Mouse (Mus musculus): ENCODE data around the gene Ube2l3.
"Not testable (repeated sequence)": the region's sequence is repeated elsewhere in the genome, so short reads cannot be mapped to it uniquely, and the experiment has no call there.

Gene Ube2l3

DNA sequence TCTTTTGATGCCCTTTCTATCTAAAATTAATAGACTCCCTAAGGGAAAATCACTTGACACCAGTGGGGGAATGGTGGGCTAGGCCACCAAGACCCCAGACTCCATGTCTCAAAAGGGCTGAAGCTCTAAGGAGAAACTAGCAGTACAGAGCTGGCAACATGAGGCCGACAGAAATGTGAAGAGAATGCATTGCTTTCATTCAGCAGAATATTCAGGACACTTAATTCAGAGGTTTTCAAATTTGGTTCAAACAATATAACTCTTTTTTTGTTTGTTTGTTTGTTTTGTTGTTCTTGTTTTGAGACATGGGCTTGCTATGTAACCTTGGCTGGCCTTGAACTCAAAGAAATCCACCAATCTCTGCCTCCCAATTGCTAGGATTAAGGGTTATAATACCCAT, at the start of gene Ube2l3:
Gene Ube2l3, minus strand, starts transcription at position 101 of the 400 bp plus-strand sequence.
- DNase-seq: no peak

DNA sequence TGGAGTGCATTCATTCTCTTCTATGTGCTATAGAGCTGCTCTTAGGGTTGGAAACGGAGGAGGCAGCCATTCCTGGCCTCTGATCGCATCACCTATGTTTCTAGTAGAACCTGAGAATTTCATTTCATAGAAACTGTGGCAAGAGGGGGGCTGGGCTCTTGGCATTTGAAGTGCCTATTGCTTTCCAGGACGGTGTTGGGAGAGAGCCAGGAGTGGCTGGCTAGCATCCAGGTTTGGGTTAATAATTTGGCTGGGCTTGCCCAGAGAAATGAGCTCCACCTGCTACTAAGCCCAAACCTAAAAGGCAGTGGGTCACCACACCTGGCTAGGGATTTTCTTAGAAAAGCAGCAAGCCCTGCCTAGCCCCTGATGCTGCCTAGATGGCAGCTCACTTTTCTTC, 49.1 kb upstream of the Ube2l3 start:
- peak; percentile 93 for DNase-seq

DNA sequence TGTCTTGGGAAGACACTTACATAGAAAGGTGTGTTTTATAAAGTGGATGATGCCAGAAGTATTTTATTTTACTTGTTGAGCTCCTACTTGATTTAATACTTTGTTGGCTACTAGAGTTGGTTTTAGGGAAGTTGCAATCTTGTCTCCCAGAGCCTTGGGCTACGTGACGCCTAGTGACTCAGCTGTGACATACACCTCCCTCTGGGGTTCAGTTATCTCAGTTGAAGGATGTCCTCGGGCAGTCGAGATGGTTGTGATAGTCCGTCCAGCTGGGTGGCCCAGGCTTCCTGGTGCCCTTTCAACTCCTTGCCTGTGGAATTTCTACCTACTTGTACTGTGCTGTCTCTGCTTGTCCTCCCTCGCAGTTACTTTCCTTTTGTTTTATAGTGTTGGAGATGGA, 46.7 kb upstream of the Ube2l3 start:
- no peak for DNase-seq

- DNase-seq: peak; percentile 82
These were observed 45.3 kb upstream of the Ube2l3 start for GRCm38 (mm10) chr16:17247727-17248126.

- no peak for DNase-seq
These were observed 42.5 kb upstream of the Ube2l3 start for GRCm38 (mm10) chr16:17244996-17245395.

DNA sequence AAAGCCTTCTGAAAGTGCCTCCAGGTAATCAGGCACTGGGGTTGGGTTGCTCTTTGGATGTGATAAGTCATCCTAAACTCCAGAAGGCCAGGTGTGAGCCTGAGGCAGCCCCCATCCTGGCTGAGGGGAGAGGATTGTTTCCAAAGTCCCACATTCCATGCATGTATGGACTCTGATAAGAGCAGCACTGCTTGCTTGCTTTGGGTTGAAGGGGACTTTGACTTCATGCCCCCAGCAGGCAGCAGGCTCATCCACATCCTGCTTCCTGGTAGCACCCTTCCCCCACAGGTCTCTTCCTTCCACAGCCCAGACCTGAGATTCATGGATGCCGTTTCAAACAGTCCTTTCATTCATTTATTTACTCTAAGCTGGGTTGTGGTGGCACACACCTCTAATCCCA, 41.3 kb upstream of the Ube2l3 start:
- no peak for DNase-seq

DNA sequence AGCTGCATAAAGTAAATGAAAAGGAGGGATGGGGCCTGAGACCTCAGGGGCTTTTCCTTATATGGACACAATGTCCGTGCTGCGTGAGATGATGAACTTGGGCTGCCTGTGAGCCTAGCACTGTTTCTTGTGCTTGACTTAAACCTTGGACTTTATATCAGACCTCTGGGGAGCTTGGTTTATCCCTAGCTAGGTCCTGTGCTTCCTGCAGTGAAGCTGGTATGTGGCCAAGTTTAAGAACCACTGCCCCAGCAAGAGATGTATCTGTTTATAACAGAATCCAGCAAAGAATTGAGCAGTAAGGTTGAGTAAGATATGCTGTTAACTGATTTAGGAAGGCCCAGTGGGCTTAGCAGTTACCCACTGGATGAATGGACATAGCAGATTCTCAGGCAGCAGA, 37.0 kb upstream of the Ube2l3 start:
- peak; percentile 51 for DNase-seq

GRCm38 (mm10) chr16:17237634-17238033, 35.2 kb upstream of the Ube2l3 start:
- DNase-seq: no peak

DNA sequence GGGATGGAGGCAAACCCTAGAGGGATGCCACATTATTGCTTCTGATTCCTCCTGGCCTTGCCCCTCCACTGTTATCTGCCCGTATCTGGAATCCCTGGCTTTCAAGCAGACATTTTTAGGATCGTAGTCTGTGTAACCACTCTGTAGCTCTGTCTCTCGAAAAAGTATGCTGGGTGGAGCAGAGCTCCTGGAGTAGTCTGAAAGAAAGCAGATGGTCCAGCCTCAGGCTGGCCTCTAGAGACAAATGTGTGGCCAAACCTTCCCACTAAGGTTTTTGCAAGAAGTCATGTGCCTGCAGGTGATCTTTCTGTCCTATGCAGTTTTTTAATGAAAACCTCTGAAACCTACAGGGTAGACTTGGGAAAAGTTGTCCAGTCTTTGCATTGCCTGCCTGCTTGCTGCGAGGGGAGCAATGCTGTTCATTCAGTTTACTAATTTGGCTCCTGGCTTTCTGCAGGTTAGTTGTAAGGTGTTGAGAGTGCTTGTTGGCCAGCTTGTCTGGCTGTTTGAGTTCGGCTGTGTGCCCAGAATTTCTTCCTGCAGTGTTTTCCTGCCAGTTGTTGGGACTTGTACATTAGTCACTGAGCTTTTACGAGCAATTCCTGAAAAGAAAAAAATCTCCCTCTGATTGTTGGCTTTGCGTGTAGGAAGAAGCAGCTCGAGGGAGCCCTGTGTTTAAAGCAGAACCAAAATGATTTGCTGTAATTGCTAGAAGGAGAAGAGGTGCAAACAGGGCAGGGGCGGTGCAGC, 32.6 kb upstream of the Ube2l3 start:
- DNase-seq: peak; percentile 69

- no peak for DNase-seq
These were observed 32.0 kb upstream of the Ube2l3 start for GRCm38 (mm10) chr16:17234499-17234895.

GRCm38 (mm10) chr16:17233702-17234498, 31.5 kb upstream of the Ube2l3 start:
- DNase-seq: no peak

GRCm38 (mm10) chr16:17232794-17233701, 30.6 kb upstream of the Ube2l3 start, which contains the start of gene Hic2:
Gene Hic2, plus strand, starts transcription at chr16:17233572.
- peak; percentile 97 for DNase-seq

DNA sequence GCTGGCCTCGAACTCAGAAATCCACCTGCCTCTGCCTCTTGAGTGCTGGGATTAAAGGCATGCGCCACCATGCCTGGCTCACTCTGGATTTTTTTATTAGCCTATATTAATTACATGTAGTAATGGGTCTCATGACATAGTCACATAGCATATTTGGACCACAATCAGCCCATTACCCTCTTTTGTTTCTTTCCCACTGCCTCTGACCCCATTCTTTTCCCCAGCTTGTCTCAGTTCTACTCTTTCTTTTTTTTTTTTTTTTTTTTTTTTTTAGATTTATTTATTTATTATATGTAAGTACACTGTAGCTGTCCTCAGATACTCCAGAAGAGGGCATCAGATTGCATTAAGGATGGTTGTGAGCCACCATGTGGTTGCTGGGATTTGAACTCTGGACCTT, 29.1 kb upstream of the Ube2l3 start:
- DNase-seq: not testable (repeated sequence)

GRCm38 (mm10) chr16:17226496-17226895, 24.0 kb upstream of the Ube2l3 start:
- DNase-seq: no peak

DNA sequence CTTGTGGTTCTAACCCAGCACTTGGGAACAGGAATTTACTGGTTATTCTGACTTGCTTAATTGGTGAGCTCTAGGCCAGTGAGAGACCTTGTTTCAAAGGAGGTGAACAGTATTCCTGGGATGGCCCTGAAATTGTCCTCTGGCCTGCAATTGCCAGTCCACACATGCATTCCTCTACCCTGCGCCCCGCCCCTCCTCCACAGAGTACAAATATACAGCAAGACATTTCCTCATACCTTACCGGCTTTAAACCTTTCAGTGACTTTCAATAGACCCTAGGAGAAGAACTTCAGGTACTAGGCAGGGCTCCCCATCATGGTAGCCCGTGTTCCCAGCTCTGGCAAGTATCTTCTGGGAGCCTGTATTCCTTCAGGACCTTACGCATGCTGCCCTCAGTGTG, 23.1 kb upstream of the Ube2l3 start:
- no peak for DNase-seq

GRCm38 (mm10) chr16:17222197-17222596, 19.7 kb upstream of the Ube2l3 start:
- DNase-seq: peak; percentile 97

DNA sequence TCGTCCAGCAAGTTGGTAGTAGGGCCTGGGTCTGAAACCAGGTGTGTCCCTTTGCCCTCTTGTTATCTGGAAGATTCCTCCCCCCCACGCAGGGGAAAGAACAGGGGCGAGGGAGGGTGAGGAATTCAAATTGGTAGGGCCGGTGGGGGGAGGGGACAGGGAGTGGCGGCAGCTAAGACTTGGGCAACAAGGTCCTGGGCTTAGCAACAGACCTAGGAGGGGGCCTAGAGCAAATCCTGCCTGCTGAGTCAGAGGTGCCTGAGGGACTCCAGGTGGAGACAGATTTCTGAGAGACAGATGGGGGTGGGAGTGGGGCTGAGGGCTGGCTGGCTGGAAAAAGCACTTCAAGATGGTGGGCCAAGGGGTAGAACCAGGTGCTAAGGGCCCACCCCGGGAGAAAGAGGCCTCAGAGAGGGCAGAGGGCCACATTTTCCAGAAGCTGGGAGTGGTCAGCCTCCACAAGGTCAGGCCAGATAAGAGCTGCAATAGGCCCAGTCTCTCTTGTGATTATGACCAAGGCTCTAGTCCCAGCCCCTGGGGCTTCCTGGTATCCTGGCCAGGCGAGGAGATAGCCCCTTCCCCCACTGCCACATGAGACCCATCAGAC, 17.8 kb upstream of the Ube2l3 start:
- no peak for DNase-seq

- no peak for DNase-seq
These were observed 14.6 kb upstream of the Ube2l3 start for GRCm38 (mm10) chr16:17216934-17217633.

GRCm38 (mm10) chr16:17209981-17210838, 7.8 kb upstream of the Ube2l3 start:
- DNase-seq: peak; percentile 94

DNA sequence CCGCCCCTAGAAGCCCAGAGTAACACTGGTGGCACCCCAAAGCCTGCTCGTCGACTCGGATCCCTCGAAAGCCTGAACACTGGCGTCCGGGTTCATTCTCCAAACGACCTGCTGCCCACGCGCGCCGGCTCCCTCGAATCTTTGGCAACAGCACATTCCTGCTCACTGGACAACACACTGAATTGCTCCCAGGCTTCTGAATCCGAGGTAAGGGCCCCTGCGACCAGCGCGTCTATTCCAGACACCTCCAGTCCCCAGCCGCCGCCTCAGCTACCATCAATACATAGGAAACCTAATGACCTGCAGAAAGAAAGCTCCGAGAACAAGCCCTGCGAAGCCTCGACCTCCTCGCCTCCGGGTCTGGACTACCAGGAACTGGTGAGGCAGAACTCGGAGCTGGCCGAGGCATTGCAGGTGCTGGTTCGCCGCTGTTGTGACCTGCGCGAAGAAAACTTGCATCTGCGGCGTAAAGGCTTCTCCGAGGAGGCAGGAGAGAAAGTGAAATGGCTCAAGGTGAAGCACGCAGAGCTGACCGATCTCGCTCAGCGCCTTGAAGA, 7.0 kb upstream of the Ube2l3 start:
- no peak for DNase-seq

All from kidney, postnatal 14 days (tissue).